Mouse (Mus musculus) embryonic facial prominence, embryonic 11.5 days (tissue): Measurements from ENCODE around the gene Lef1. TPM values are rescaled to one million over a fixed set of nuclear protein-coding genes. Genes with fewer than 3 reads are reported as not detected.

Experiments used
- ATAC-seq: fragments of 200-750 bp; cut with Nextera tagmentation; replicated peaks from 2 replicates; pipeline ENCODE4 v1.8.0; 2017; ENCODE audit warnings: low read depth; ENCODE audit not compliant: insufficient number of reproducible peaks, low FRiP score, low TSS enrichment
- DNase-seq: peaks from one replicate; pipeline ENCODE4 v3.0.0-alpha.2; 2015; ENCODE audit warnings: low spot score
- H3K27ac ChIP-seq: fragments of 300-500 bp; sonication (generic); replicated peaks from 2 replicates; pipeline ENCODE4 v1.5.1; 2014; ENCODE audit warnings: mild to moderate bottlenecking, low read depth, low read length, control low read depth
- H3K27me3 ChIP-seq: fragments of 300-500 bp; sonication (generic); 2 replicates; pipeline ENCODE4 v1.6.1; 2014; ENCODE audit warnings: mild to moderate bottlenecking, low read length, moderate library complexity, mixed read lengths; ENCODE audit not compliant: control insufficient read depth, insufficient read depth
- H3K36me3 ChIP-seq: fragments of 300-500 bp; sonication (generic); replicated peaks from 2 replicates; pipeline ENCODE4 v1.6.1; 2014; ENCODE audit warnings: low read depth, mild to moderate bottlenecking, low read length, moderate library complexity, mixed read lengths; ENCODE audit not compliant: control insufficient read depth, insufficient read depth
- H3K4me1 ChIP-seq: fragments of 300-500 bp; sonication (generic); 2 replicates; pipeline ENCODE4 v1.6.1; 2014; ENCODE audit warnings: low read length, mixed read lengths; ENCODE audit not compliant: control insufficient read depth, insufficient read depth
- H3K4me2 ChIP-seq: fragments of 300-500 bp; sonication (generic); 2 replicates; pipeline ENCODE4 v1.6.1; 2014; ENCODE audit warnings: low read depth, mild to moderate bottlenecking, control low read depth, low read length, moderate library complexity
- H3K4me3 ChIP-seq: fragments of 300-500 bp; sonication (generic); 2 replicates; pipeline ENCODE4 v1.5.1; 2014; ENCODE audit warnings: low read depth, low read length, control low read depth
- H3K9ac ChIP-seq: fragments of 300-500 bp; sonication (generic); replicated peaks from 2 replicates; pipeline ENCODE4 v1.6.1; 2014; ENCODE audit warnings: mild to moderate bottlenecking, control low read depth, low read length
- H3K9me3 ChIP-seq: fragments of 300-500 bp; sonication (generic); replicated peaks from 2 replicates; pipeline ENCODE4 v1.6.1; 2016; ENCODE audit warnings: mild to moderate bottlenecking, low read length, inconsistent platforms, mixed read lengths; ENCODE audit not compliant: control insufficient read depth
- WGBS: fragments of 180-500 bp; shearing (Covaris S2); extraction: QIAGEN DNeasy Blood & Tissue Kit; methylation state at CpG from one replicate; pipeline ENCODE4 v1.1.7; 2014; 5-methylcytosine and 5-hydroxymethylcytosine counted together
- polyA plus RNA-seq: library from polyadenylated mRNA; unstranded; fragments of >200 nt; fragmentation: Nextera tagmentation; extraction: Ambion mirVana; gene quantifications from 2 replicates; pipeline ENCODE4 v1.2.1, GENCODE M21; 2014

The Lef1 gene
- polyA plus RNA-seq, 1 experiment from 2014 or later = 87.2 TPM

GRCm38 (mm10) chr3:131190239-131190638 is 80.0 kb downstream of the Lef1 start:
- Histone ChIP-seq H3K9ac (no peak overlapping the region), H3K27me3 (no peaks in the 10 kb centered on the region), H3K36me3 (no peaks in the 10 kb centered on the region), H3K4me3 (no peak overlapping the region), H3K4me2 (no peak overlapping the region), H3K9me3 (no peaks in the 10 kb centered on the region), H3K4me1 (no peaks in the 10 kb centered on the region), H3K27ac (no peak overlapping the region)
- no peak for ATAC-seq
- no peak for DNase-seq
- 50% methylated on average over 11 of the region's 11 CpGs for WGBS

DNA sequence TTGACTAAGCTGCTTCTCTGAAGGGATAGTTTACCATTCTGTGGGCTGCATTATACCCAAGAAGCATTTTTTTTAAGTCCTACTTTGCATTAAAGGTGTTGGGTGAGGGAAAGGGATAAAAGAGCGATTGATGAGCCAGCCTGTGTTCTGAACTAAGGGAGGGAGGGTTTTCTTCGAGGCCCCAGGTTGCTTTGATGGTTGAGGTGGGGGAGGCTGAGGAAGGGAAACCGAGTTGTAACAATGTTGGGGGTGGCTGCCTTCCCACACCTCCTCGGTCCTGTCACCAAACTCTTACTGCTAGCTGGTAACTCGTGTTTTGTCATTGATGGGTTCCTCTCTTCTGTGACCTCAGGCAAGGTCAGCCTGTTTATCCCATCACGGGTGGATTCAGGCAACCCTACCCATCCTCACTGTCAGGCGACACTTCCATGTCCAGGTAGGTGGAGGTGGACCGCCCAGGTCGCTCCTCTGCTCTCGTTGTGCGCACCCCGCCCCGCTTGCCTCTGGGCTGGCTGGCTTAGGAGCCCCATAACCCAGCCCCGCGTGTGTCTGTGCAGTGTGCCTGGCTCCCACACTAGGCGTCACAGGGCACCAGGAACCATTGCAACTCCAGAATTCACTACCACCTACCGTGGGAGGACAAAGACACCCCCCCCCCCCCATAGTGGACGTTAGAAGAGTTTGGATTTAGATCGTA is 80.5 kb downstream of the Lef1 start:
- H3K9me3 ChIP-seq = no peaks in the 10 kb centered on the region
- no peaks in the 10 kb centered on the region for H3K4me1 ChIP-seq
- H3K27ac ChIP-seq = no peak overlapping the region
- no peaks in the 10 kb centered on the region for H3K27me3 ChIP-seq
- no peaks in the 10 kb centered on the region for H3K36me3 ChIP-seq
- no peak overlapping the region for H3K4me2 ChIP-seq
- 78% methylated on average over 19 of the region's 19 CpGs for WGBS
- no peak for DNase-seq
- no peak overlapping the region for H3K4me3 ChIP-seq
- H3K9ac ChIP-seq = no peak overlapping the region
- ATAC-seq = no peak

- H3K36me3 ChIP-seq = no peaks in the 10 kb centered on the region
- WGBS = 85% methylated on average over 7 of the region's 7 CpGs
- ATAC-seq = no peak
Measured at GRCm38 (mm10) chr3:131191454-131191853, 81.2 kb downstream of the Lef1 start.

DNA sequence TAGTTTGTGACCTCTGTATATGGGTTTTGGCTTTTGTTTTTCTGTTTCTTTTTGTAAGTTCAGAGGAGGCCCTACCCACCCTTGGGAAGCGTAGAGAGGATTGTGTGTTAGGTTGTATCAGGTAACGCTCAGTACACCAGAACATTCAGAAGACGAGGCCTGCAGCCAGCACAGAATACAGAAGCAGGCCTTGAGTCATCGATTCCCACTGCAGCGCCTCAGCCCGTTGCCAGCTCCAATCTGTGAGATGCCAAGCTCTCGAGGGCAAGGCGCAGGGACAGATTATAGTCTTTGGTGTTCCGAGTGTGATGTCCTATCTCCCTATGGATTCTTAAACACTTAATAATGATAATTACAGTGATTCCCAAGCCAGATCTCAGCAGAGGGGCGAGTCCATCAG is 85.8 kb downstream of the Lef1 start:
- no peaks in the 10 kb centered on the region for H3K36me3 ChIP-seq
- H3K4me1 ChIP-seq = no peaks in the 10 kb centered on the region
- no peak overlapping the region for H3K4me3 ChIP-seq
- no peaks in the 10 kb centered on the region for H3K27me3 ChIP-seq
- no peaks in the 10 kb centered on the region for H3K9me3 ChIP-seq
- ATAC-seq = no peak
- no peak overlapping the region for H3K4me2 ChIP-seq
- WGBS = 45% methylated on average over 10 of the region's 10 CpGs
- DNase-seq = no peak
- H3K9ac ChIP-seq = no peak overlapping the region
- H3K27ac ChIP-seq = peak overlapping the region; percentile 39; the same call in 1 of the 2 replicates

More at GRCm38 (mm10) chr3:131191454-131191853, 81.2 kb downstream of the Lef1 start:
- Histone ChIP-seq H3K27ac (no peak overlapping the region), H3K9ac (no peak overlapping the region), H3K27me3 (no peaks in the 10 kb centered on the region), H3K4me3 (no peak overlapping the region), H3K9me3 (no peaks in the 10 kb centered on the region), H3K4me2 (no peak overlapping the region), H3K4me1 (no peaks in the 10 kb centered on the region)
- no peak for DNase-seq

DNA sequence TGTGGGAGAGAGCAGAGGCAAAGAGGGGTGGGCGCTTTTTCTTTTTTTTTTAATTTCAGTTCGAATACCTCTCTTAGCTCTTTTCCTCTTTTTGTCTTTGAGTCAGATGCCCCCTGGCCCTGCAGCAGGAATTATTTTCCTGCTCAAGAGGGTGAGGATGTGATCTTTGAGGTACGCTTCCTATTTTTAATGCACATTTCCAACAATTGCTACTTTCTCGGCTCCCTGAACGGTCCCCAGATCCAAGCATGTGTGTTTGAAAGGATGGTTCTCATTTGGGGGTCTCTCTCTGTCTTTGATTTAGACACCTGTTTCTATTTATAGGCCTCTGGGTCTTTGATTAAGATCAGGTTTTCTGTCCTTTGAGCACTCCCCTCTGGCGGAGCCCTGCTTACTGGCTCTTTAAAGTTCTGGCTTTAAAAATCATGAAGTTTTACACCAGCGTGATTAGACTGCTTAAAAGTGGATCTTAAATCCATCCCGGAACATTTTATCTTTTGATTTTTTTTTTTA is 86.3 kb downstream of the Lef1 start:
- no peak overlapping the region for H3K4me2 ChIP-seq

DNA sequence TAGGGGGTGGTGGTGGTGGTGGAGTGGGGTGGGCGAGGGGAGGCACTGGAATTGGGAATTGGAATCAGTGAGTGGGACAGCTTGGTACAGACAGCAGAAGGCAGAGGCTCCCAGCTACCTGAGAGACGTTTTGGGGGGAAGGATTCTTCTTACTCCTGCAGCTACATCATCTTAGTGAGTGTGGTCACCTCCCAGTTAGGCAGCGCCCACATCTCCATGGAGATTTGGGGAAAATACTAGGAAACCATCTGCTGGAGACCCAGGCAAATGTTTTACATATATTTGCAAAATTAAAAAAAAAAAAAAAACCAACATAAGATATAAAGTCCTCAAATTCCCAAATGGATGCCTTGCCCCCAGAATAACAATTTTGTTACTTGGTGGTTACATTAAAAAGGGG is 88.7 kb downstream of the Lef1 start:
- no peak overlapping the region for H3K9ac ChIP-seq
- no peak overlapping the region for H3K4me2 ChIP-seq
- no peak overlapping the region for H3K27ac ChIP-seq
- ATAC-seq = no peak
- 70% methylated on average over 3 of the region's 3 CpGs for WGBS
- H3K36me3 ChIP-seq = no peaks in the 10 kb centered on the region
- no peak overlapping the region for H3K4me3 ChIP-seq
- no peak for DNase-seq
- H3K4me1 ChIP-seq = no peaks in the 10 kb centered on the region
- H3K9me3 ChIP-seq = no peaks in the 10 kb centered on the region
- no peaks in the 10 kb centered on the region for H3K27me3 ChIP-seq

More for the DNA sequence above, 86.3 kb downstream of the Lef1 start:
- Histone ChIP-seq H3K9me3 (no peaks in the 10 kb centered on the region), H3K9ac (no peak overlapping the region), H3K4me3 (no peak overlapping the region), H3K4me1 (no peaks in the 10 kb centered on the region), H3K27me3 (no peaks in the 10 kb centered on the region), H3K36me3 (no peaks in the 10 kb centered on the region), H3K27ac (no peak overlapping the region)
- peak; percentile 87 for DNase-seq
- 39% methylated on average over 8 of the region's 8 CpGs for WGBS
- no peak for ATAC-seq

DNA sequence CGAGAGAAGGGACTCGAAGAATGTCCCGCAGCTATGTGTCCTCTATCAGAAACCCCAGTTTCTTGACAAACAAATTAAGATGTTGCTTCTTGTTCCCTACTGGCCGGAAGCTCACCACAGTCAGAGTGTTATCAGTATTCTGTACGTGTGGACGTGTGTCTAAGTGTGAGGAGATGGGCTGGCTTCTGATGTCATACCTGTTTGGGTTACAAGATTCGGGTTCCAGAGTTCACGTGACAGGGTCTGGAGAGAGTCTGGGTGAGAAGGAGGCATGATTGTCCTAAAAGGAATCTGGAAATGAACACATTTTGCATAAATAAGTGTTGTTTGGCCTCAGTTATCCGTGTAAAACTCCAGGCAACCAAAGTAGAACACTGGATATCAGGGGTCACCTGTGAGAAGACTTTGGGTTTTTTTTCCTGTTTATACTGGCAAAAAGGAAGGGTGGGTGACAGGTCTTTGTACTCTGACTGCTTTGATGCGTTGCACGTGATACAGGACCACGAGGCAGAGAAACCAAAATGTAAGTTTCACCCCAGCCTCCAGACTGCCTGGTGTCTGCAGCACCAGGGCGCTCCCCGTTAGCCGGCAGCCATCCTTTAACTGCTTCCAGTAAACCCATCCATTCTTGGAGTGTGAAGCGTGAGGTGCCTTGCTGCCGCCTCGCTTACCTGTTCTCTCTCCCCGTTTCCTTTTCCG is 89.5 kb downstream of the Lef1 start:
- H3K27me3 ChIP-seq = no peaks in the 10 kb centered on the region
- no peak for DNase-seq
- H3K9ac ChIP-seq = no peak overlapping the region
- no peak overlapping the region for H3K4me2 ChIP-seq
- no peak for ATAC-seq
- H3K9me3 ChIP-seq = no peaks in the 10 kb centered on the region
- no peaks in the 10 kb centered on the region for H3K4me1 ChIP-seq
- H3K4me3 ChIP-seq = no peak overlapping the region
- H3K27ac ChIP-seq = no peak overlapping the region
- WGBS = 76% methylated on average over 20 of the region's 20 CpGs
- no peaks in the 10 kb centered on the region; the same call in 1 of the 2 replicates for H3K36me3 ChIP-seq

- Histone ChIP-seq H3K4me1 (no peaks in the 10 kb centered on the region), H3K4me2 (no peak overlapping the region), H3K27me3 (no peaks in the 10 kb centered on the region), H3K9me3 (no peaks in the 10 kb centered on the region), H3K36me3 (no peaks in the 10 kb centered on the region; the same call in 1 of the 2 replicates), H3K27ac (no peak overlapping the region), H3K9ac (no peak overlapping the region), H3K4me3 (no peak overlapping the region)
- 13% methylated on average over 7 of the region's 7 CpGs for WGBS
- DNase-seq (no peak), ATAC-seq (peak; percentile 55)
Measured at GRCm38 (mm10) chr3:131202311-131202710, 92.0 kb downstream of the Lef1 start.
